Mouse (Mus musculus) kidney, embryonic 14.5 days (tissue): Measurements from ENCODE around the gene Arhgap21. TPM values are rescaled to one million over a fixed set of nuclear protein-coding genes. Genes with fewer than 3 reads are reported as not detected.
A peak's percentile ranks its signal among the peaks of the same experiment; 100 is the strongest.

ENCODE experiments used
- ATAC-seq: fragments of 200-750 bp; cut with Nextera tagmentation; 2 replicates; pipeline ENCODE4 v1.8.0; 2017; ENCODE audit warnings: moderate number of reproducible peaks, mild to moderate bottlenecking, moderate TSS enrichment, moderate library complexity; ENCODE audit not compliant: low FRiP score, low TSS enrichment
- H3K27ac ChIP-seq: fragments of 300-500 bp; sonication (generic); 2 replicates; pipeline ENCODE4 v1.5.1; 2014; ENCODE audit warnings: low read depth, mild to moderate bottlenecking, low read length, moderate library complexity, mixed read lengths
- H3K27me3 ChIP-seq: fragments of 300-500 bp; sonication (generic); 2 replicates; pipeline ENCODE4 v1.6.1; 2014; ENCODE audit warnings: mild to moderate bottlenecking, low read length; ENCODE audit not compliant: control insufficient read depth, insufficient read depth
- H3K36me3 ChIP-seq: fragments of 300-500 bp; sonication (generic); 2 replicates; pipeline ENCODE4 v1.6.1; 2014; ENCODE audit warnings: low read length, mixed read lengths; ENCODE audit not compliant: control insufficient read depth, insufficient read depth
- H3K4me1 ChIP-seq: fragments of 300-500 bp; sonication (generic); 2 replicates; pipeline ENCODE4 v1.6.1; 2014; ENCODE audit warnings: low read length, mixed read lengths; ENCODE audit not compliant: control insufficient read depth, insufficient read depth
- H3K4me2 ChIP-seq: fragments of 300-500 bp; sonication (generic); replicated peaks from 2 replicates; pipeline ENCODE4 v1.6.1; 2014; ENCODE audit warnings: low read depth, mild to moderate bottlenecking, low read length
- H3K4me3 ChIP-seq: fragments of 300-500 bp; sonication (generic); 2 replicates; pipeline ENCODE4 v1.5.1; 2014; ENCODE audit warnings: mild to moderate bottlenecking, low read length
- H3K9ac ChIP-seq: fragments of 300-500 bp; sonication (generic); 2 replicates; pipeline ENCODE4 v1.6.1; 2014; ENCODE audit warnings: low read depth, mild to moderate bottlenecking, low read length, moderate library complexity
- H3K9me3 ChIP-seq: fragments of 300-500 bp; sonication (generic); 2 replicates; pipeline ENCODE4 v1.6.1; 2016; ENCODE audit warnings: low read length; ENCODE audit not compliant: control insufficient read depth
- WGBS: fragments of 180-500 bp; shearing (Covaris S2); extraction: QIAGEN DNeasy Blood & Tissue Kit; methylation state at CpG from one replicate; pipeline ENCODE4 v1.1.7; 2014; 5-methylcytosine and 5-hydroxymethylcytosine counted together
- polyA plus RNA-seq: library from polyadenylated mRNA; unstranded; fragments of >200 nt; fragmentation: Nextera tagmentation; extraction: Ambion mirVana; gene quantifications from 2 replicates; pipeline ENCODE4 v1.2.1, GENCODE M21; 2014

Gene Arhgap21
- polyA plus RNA-seq, 1 experiment from 2014 or later, result 15.9 TPM

GRCm38 (mm10) chr2:20952716-20953115, 16.0 kb downstream of the Arhgap21 start:
- Histone ChIP-seq H3K9ac (no peak overlapping the region), H3K9me3 (no peaks in the 10 kb centered on the region), H3K27me3 (no peaks in the 10 kb centered on the region), H3K4me2 (no peak overlapping the region), H3K36me3 (no peaks in the 10 kb centered on the region), H3K4me3 (no peak overlapping the region), H3K4me1 (no peaks in the 10 kb centered on the region), H3K27ac (no peak overlapping the region)
- ATAC-seq, result peak; percentile 9; the same call in 1 of the 2 replicates
- WGBS, result 34% methylated on average over 4 of the region's 4 CpGs

- no peaks in the 10 kb centered on the region for H3K9me3 ChIP-seq
- H3K36me3 ChIP-seq, result no peaks in the 10 kb centered on the region
- H3K27ac ChIP-seq, result no peak overlapping the region
- H3K4me2 ChIP-seq, result no peak overlapping the region
- H3K27me3 ChIP-seq, result no peaks in the 10 kb centered on the region
- H3K9ac ChIP-seq, result no peak overlapping the region
- no peaks in the 10 kb centered on the region for H3K4me1 ChIP-seq
- no peak for ATAC-seq
- H3K4me3 ChIP-seq, result no peak overlapping the region
- WGBS, result 79% methylated on average over 3 of the region's 3 CpGs
Measured at GRCm38 (mm10) chr2:20949168-20949567, 19.5 kb downstream of the Arhgap21 start.

- ATAC-seq, result no peak
- 71% methylated on average over 1 of the region's 1 CpGs for WGBS
- H3K36me3 ChIP-seq, result no peaks in the 10 kb centered on the region
- no peak overlapping the region for H3K4me2 ChIP-seq
- H3K4me1 ChIP-seq, result peaks cover 16% of the 10 kb centered on the region; the same call in 1 of the 2 replicates
- no peaks in the 10 kb centered on the region for H3K9me3 ChIP-seq
- no peak overlapping the region for H3K4me3 ChIP-seq
- H3K9ac ChIP-seq, result no peak overlapping the region
- H3K27ac ChIP-seq, result no peak overlapping the region
- no peaks in the 10 kb centered on the region for H3K27me3 ChIP-seq
Measured at GRCm38 (mm10) chr2:20947036-20947435, 21.6 kb downstream of the Arhgap21 start.

GRCm38 (mm10) chr2:20945596-20945995, 23.1 kb downstream of the Arhgap21 start:
- ATAC-seq, result no peak
- no peaks in the 10 kb centered on the region for H3K27me3 ChIP-seq
- 89% methylated on average over 5 of the region's 5 CpGs for WGBS
- H3K4me1 ChIP-seq, result peaks cover 19% of the 10 kb centered on the region; the same call in 1 of the 2 replicates
- H3K4me2 ChIP-seq, result no peak overlapping the region
- H3K9ac ChIP-seq, result no peak overlapping the region
- no peaks in the 10 kb centered on the region for H3K36me3 ChIP-seq
- no peaks in the 10 kb centered on the region for H3K9me3 ChIP-seq
- no peak overlapping the region for H3K4me3 ChIP-seq
- H3K27ac ChIP-seq, result no peak overlapping the region

- WGBS, result 33% methylated on average over 7 of the region's 7 CpGs
- no peak overlapping the region for H3K4me3 ChIP-seq
- no peak overlapping the region for H3K9ac ChIP-seq
- H3K9me3 ChIP-seq, result no peaks in the 10 kb centered on the region
- peak; percentile 26 for ATAC-seq
- H3K4me2 ChIP-seq, result no peak overlapping the region
- H3K27me3 ChIP-seq, result no peaks in the 10 kb centered on the region
- H3K4me1 ChIP-seq, result peaks cover 19% of the 10 kb centered on the region; the same call in 1 of the 2 replicates
- no peak overlapping the region; the same call in 1 of the 2 replicates for H3K27ac ChIP-seq
- H3K36me3 ChIP-seq, result no peaks in the 10 kb centered on the region
Measured at GRCm38 (mm10) chr2:20943730-20944454, 24.8 kb downstream of the Arhgap21 start.

- no peak overlapping the region; the same call in 1 of the 2 replicates for H3K27ac ChIP-seq
- H3K36me3 ChIP-seq, result no peaks in the 10 kb centered on the region
- H3K4me3 ChIP-seq, result no peak overlapping the region
- no peaks in the 10 kb centered on the region for H3K27me3 ChIP-seq
- H3K4me2 ChIP-seq, result no peak overlapping the region
- ATAC-seq, result peak; percentile 77
- 7% methylated on average over 5 of the region's 5 CpGs for WGBS
- H3K9me3 ChIP-seq, result no peaks in the 10 kb centered on the region
- H3K9ac ChIP-seq, result no peak overlapping the region
- peaks cover 19% of the 10 kb centered on the region; the same call in 1 of the 2 replicates for H3K4me1 ChIP-seq
Measured at GRCm38 (mm10) chr2:20943222-20943621, 25.5 kb downstream of the Arhgap21 start.

GRCm38 (mm10) chr2:20942434-20943198, 26.1 kb downstream of the Arhgap21 start:
- H3K27me3 ChIP-seq, result no peaks in the 10 kb centered on the region
- H3K4me2 ChIP-seq, result no peak overlapping the region
- no peak overlapping the region for H3K27ac ChIP-seq
- no peaks in the 10 kb centered on the region for H3K36me3 ChIP-seq
- peak; percentile 83; the same call in 1 of the 2 replicates for ATAC-seq
- H3K4me3 ChIP-seq, result no peak overlapping the region
- peaks cover 19% of the 10 kb centered on the region; the same call in 1 of the 2 replicates for H3K4me1 ChIP-seq
- H3K9me3 ChIP-seq, result no peaks in the 10 kb centered on the region
- WGBS, result 34% methylated on average over 10 of the region's 10 CpGs
- no peak overlapping the region for H3K9ac ChIP-seq

- Histone ChIP-seq H3K4me2 (no peak overlapping the region), H3K36me3 (no peaks in the 10 kb centered on the region), H3K27ac (no peak overlapping the region), H3K9ac (no peak overlapping the region), H3K4me3 (no peak overlapping the region), H3K9me3 (no peaks in the 10 kb centered on the region), H3K4me1 (peaks cover 25% of the 10 kb centered on the region), H3K27me3 (no peaks in the 10 kb centered on the region)
- ATAC-seq, result no peak
Measured at GRCm38 (mm10) chr2:20941105-20941504, 27.6 kb downstream of the Arhgap21 start.

- no peak for ATAC-seq
- Histone ChIP-seq H3K27me3 (no peaks in the 10 kb centered on the region), H3K4me2 (no peak overlapping the region), H3K9ac (no peak overlapping the region), H3K4me1 (peaks cover 25% of the 10 kb centered on the region), H3K9me3 (no peaks in the 10 kb centered on the region), H3K36me3 (no peaks in the 10 kb centered on the region), H3K4me3 (no peak overlapping the region), H3K27ac (no peak overlapping the region)
- 64% methylated on average over 3 of the region's 3 CpGs for WGBS
Measured at GRCm38 (mm10) chr2:20939367-20939766, 29.3 kb downstream of the Arhgap21 start.
